Mouse (Mus musculus): Measurements from ENCODE around the gene Epha3. TPM values are rescaled to one million over a fixed set of nuclear protein-coding genes. Genes with fewer than 3 reads are reported as not detected.

The Epha3 gene
- 0.37 TPM for polyA plus RNA-seq (2017; shearing (Covaris generic))

GRCm38 (mm10) chr16:63863913-63864330 lies at the start of gene Epha3:
TSS of gene Epha3 (minus strand) at chr16:63864175.

